Mouse (Mus musculus) granulocyte monocyte progenitor cell, adult 5-6 weeks (primary cell): Measurements from ENCODE around the gene Slc25a19. TPM values are rescaled to one million over a fixed set of nuclear protein-coding genes. Genes with fewer than 3 reads are reported as not detected.
A peak's percentile ranks its signal among the peaks of the same experiment; 100 is the strongest.

Experiments
- ATAC-seq: replicated peaks from 2 replicates; pipeline ENCODE4 v1.8.0; 2016; ENCODE audit warnings: mild to moderate bottlenecking, moderate TSS enrichment, inconsistent platforms; ENCODE audit not compliant: poor library complexity, severe bottlenecking
- total RNA-seq, 2 experiments: library from RNA; stranded (forward) in 1 of 2; stranded (reverse) in 1 of 2; fragments of 200-712, 200-1000 nt in 1 of 2; fragments of >200 nt in 1 of 2; fragmentation: Nextera tagmentation in 1 of 2; gene quantifications; 2 replicates each; pipeline ENCODE4 v1.2.3; 2014 to 2017

Gene Slc25a19
- total RNA-seq, 2 experiments from 2014 or later, result 21.6 to 21.9 TPM

- no peak for ATAC-seq
Observed at GRCm38 (mm10) chr11:115642705-115643104, 14.6 kb upstream of the Slc25a19 start.

- no peak for ATAC-seq
Observed at GRCm38 (mm10) chr11:115641664-115642036, 13.6 kb upstream of the Slc25a19 start.

GRCm38 (mm10) chr11:115640978-115641663 is 13.0 kb upstream of the Slc25a19 start:
- ATAC-seq, result peak; percentile 68

- no peak for ATAC-seq
Observed at GRCm38 (mm10) chr11:115640311-115640828, 12.3 kb upstream of the Slc25a19 start.

- ATAC-seq, result no peak
Observed at GRCm38 (mm10) chr11:115639540-115639939, 11.4 kb upstream of the Slc25a19 start.

- ATAC-seq, result peak; percentile 65
Observed at GRCm38 (mm10) chr11:115638498-115639409, 10.7 kb upstream of the Slc25a19 start.

GRCm38 (mm10) chr11:115636960-115637359 is 8.9 kb upstream of the Slc25a19 start:
- ATAC-seq, result no peak

- no peak for ATAC-seq
Observed at GRCm38 (mm10) chr11:115635484-115635883, 7.4 kb upstream of the Slc25a19 start.

GRCm38 (mm10) chr11:115635041-115635440 is 6.9 kb upstream of the Slc25a19 start:
- no peak for ATAC-seq

- ATAC-seq, result peak; percentile 20; the same call in 1 of the 2 replicates
Observed at GRCm38 (mm10) chr11:115634109-115634508, 6.0 kb upstream of the Slc25a19 start.

- no peak for ATAC-seq
Observed at GRCm38 (mm10) chr11:115632862-115633261, 4.8 kb upstream of the Slc25a19 start.

- ATAC-seq, result no peak
Observed at GRCm38 (mm10) chr11:115632247-115632646, 4.2 kb upstream of the Slc25a19 start.

GRCm38 (mm10) chr11:115631505-115631890 is 3.4 kb upstream of the Slc25a19 start:
- ATAC-seq, result no peak

- peak; percentile 72 for ATAC-seq
Observed at GRCm38 (mm10) chr11:115630532-115631504, 2.7 kb upstream of the Slc25a19 start.

- ATAC-seq, result no peak
Observed at GRCm38 (mm10) chr11:115629734-115630531, 1.8 kb upstream of the Slc25a19 start.

GRCm38 (mm10) chr11:115628465-115629101 is 488 bp upstream of the Slc25a19 start:
- no peak for ATAC-seq

GRCm38 (mm10) chr11:115626824-115627616 is 1.1 kb downstream of the Slc25a19 start:
- ATAC-seq, result no peak

GRCm38 (mm10) chr11:115625877-115626276 is 2.2 kb downstream of the Slc25a19 start:
- no peak for ATAC-seq
